Mouse (Mus musculus): ENCODE data around the gene Stip1.
"Not testable (repeated sequence)": the region's sequence is repeated elsewhere in the genome, so short reads cannot be mapped to it uniquely, and the experiment has no call there.

The Stip1 gene

GRCm38 (mm10) chr19:7014481-7015135, 25.2 kb downstream of the Stip1 start:
- DNase-seq (ENCODE audit: low spot score in 2 of 2): no peak

- DNase-seq (ENCODE audit: low spot score in 2 of 2): no peak
Observed at GRCm38 (mm10) chr19:7013984-7014383, 25.8 kb downstream of the Stip1 start.

- DNase-seq (ENCODE audit: low spot score in 2 of 2): no peak
Observed at GRCm38 (mm10) chr19:7012426-7012825, 27.3 kb downstream of the Stip1 start.

GRCm38 (mm10) chr19:7006892-7007593, 32.7 kb downstream of the Stip1 start:
- no peak for DNase-seq (ENCODE audit: low spot score in 2 of 2)

GRCm38 (mm10) chr19:6999360-7000063, 40.3 kb downstream of the Stip1 start:
- DNase-seq (ENCODE audit: low spot score in 2 of 2): no peak

- no peak for DNase-seq (ENCODE audit: low spot score in 2 of 2)
Observed at GRCm38 (mm10) chr19:6997721-6998290, 42.0 kb downstream of the Stip1 start.

- DNase-seq (ENCODE audit: low spot score in 2 of 2): peak in 1 of 2 experiments; percentile 86
Observed at GRCm38 (mm10) chr19:6996006-6996405, 43.8 kb downstream of the Stip1 start, which contains the start of the genes Nudt22 and Trpt1. Gene Nudt22 (minus strand): TSS chr19:6996117. Gene Trpt1 (plus strand): TSS chr19:6996131.

- DNase-seq (ENCODE audit: low spot score in 2 of 2): no peak
Observed at GRCm38 (mm10) chr19:6995255-6995991, 44.3 kb downstream of the Stip1 start.

- no peak for DNase-seq (ENCODE audit: low spot score in 2 of 2)
Observed at GRCm38 (mm10) chr19:6994489-6994888, 45.3 kb downstream of the Stip1 start.

- DNase-seq (ENCODE audit: low spot score in 2 of 2): no peak
Observed at GRCm38 (mm10) chr19:6994002-6994401, 45.8 kb downstream of the Stip1 start.

- no peak for DNase-seq (ENCODE audit: low spot score in 2 of 2)
Observed at GRCm38 (mm10) chr19:6993011-6993770, 46.6 kb downstream of the Stip1 start.

GRCm38 (mm10) chr19:6992011-6992858, 47.5 kb downstream of the Stip1 start, which contains the start of gene Dnajc4:
Gene Dnajc4 (minus strand): TSS chr19:6992572.
- DNase-seq (ENCODE audit: low spot score in 2 of 2): peak; percentile 92 to 97

GRCm38 (mm10) chr19:6991166-6991565, 48.6 kb downstream of the Stip1 start:
- DNase-seq (ENCODE audit: low spot score in 2 of 2): not testable (repeated sequence)

GRCm38 (mm10) chr19:6990712-6991111, 49.1 kb downstream of the Stip1 start:
- DNase-seq (ENCODE audit: low spot score in 2 of 2): no peak

GRCm38 (mm10) chr19:6989251-6989650, 50.5 kb downstream of the Stip1 start:
- no peak for DNase-seq (ENCODE audit: low spot score in 2 of 2)

GRCm38 (mm10) chr19:6987904-6988285, 51.9 kb downstream of the Stip1 start:
- no peak for DNase-seq (ENCODE audit: low spot score in 2 of 2)

GRCm38 (mm10) chr19:6987061-6987903, 52.5 kb downstream of the Stip1 start, which contains the start of gene Vegfb:
Gene Vegfb (minus strand): TSS chr19:6987651.
- peak in 1 of 2 experiments; percentile 51 for DNase-seq (ENCODE audit: low spot score in 2 of 2)

GRCm38 (mm10) chr19:6985951-6986708, 53.6 kb downstream of the Stip1 start:
- DNase-seq (ENCODE audit: low spot score in 2 of 2): no peak
